Mouse (Mus musculus): Measurements from ENCODE around the gene Vps51. TPM values are rescaled to one million over a fixed set of nuclear protein-coding genes. Genes with fewer than 3 reads are reported as not detected.

The Vps51 gene
- polyA plus RNA-seq (2015; fragmentation: Nextera tagmentation; extraction: Ambion mirVana): 71.6 and 77.5 TPM in 2 replicates

DNA sequence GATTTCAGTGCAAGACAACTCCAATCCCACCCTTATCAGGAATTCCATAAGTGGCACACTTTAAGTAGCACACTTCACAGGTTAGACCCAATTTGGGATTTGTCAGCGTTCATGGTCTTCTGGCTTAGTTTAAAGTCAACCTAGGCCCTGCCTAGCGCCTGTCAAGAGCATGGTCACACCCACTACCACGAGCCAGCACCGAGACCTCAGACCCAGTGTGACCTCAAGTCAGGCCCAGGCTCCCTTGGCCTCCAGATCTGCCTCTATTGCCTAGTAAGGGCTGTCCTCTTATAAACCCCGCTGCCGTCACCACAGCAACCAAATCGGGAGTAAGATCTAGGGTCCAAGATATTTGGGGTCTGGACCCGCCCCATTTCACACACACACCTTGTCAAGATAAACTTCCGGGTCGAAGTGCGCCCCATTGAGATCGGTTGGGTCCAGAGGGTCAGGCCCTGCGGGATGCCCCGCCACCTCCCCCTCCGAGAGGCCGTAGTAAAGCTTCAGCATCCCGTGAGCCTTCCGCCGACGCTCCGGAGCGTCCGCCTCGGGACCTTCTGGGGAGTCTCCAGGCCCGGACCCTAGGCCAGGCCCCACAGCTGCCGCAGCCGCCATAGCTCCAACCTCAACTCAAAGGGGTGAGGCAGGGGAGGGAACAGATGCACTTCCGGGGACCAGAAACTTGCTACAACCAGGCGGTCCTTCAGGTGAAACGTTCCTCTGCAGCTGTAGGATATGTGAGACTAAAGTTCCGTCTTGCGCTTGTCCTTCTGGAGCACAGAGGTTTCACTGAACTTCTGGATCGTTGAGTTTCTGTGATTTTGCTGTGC, at the start of gene Vps51:
Gene Vps51 (minus strand): TSS at position 668 of the 830 bp plus-strand sequence.
- Histone ChIP-seq H3K4me3 (peak within 1 kb of the TSS; percentile 76), H3K27me3 (no peaks in the 10 kb centered on the region), H3K4me1 (peaks cover 16% of the 10 kb centered on the region), H3K4me2 (peak within 1 kb of the TSS; percentile 67), H3K27ac (peak within 1 kb of the TSS; percentile 87), H3K9ac (peak within 1 kb of the TSS; percentile 79), H3K9me3 (no peaks in the 10 kb centered on the region), H3K36me3 (peaks cover 19% of the 10 kb centered on the region)
- WGBS: under 1% methylated on average over 33 of the region's 33 CpGs
- ATAC-seq (ENCODE audit: borderline replicate concordance, extremely low read depth, low FRiP score, low TSS enrichment): peak; percentile 81

DNA sequence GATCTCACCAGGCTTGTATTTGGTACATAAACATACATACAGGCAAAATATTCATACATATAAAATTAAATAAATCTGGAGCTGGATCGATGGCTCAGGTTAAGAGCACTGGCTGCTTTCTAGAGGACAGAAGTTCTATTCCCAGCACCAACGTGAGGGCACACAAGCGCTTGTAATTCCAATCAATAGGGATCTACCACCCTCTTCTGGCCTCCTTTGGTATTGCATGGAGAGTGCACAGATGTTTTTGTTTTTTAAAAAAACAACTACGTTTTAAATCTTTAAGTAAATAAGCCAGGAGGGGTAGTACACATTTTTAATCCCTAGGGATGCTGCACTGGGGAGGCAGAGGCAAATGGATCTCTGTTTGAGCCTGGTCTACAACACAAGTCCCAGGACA, 49.3 kb upstream of the Vps51 start:
- Histone ChIP-seq H3K4me3 (no peak overlapping the region), H3K4me1 (peaks cover 5% of the 10 kb centered on the region; the same call in 1 of the 2 replicates), H3K27ac (no peak overlapping the region), H3K27me3 (no peaks in the 10 kb centered on the region), H3K36me3 (no peaks in the 10 kb centered on the region), H3K9ac (no peak overlapping the region), H3K4me2 (no peak overlapping the region), H3K9me3 (no peaks in the 10 kb centered on the region)
- WGBS: 25% methylated on average over 4 of the region's 4 CpGs
- ATAC-seq (ENCODE audit: borderline replicate concordance, extremely low read depth, low FRiP score, low TSS enrichment): no peak

DNA sequence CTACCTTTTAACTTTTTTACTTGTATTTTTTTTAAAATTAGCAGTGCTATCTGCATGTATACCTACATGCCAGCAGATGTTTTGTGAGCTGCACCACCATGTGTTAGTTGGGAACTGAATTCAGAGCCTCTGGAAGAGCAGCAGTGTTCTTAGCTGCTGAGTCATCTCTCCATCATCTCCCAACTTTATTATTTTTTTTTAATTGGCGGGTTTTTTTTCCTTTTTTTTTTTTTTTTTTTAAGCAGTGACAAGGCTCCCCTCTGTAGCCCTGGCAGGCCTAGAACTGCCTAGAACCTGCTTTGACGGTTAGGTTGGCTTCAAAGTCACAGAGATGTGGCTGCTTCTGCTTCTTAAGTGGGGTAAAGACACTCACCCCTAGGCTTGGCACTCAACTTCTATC, 47.9 kb upstream of the Vps51 start:
- no peak overlapping the region for H3K9ac ChIP-seq
- H3K27ac ChIP-seq: no peak overlapping the region
- H3K9me3 ChIP-seq: no peaks in the 10 kb centered on the region
- peaks cover 5% of the 10 kb centered on the region; the same call in 1 of the 2 replicates for H3K4me1 ChIP-seq
- WGBS: 64% methylated on average over 2 of the region's 2 CpGs
- H3K27me3 ChIP-seq: no peaks in the 10 kb centered on the region
- H3K4me2 ChIP-seq: no peak overlapping the region
- H3K4me3 ChIP-seq: no peak overlapping the region
- H3K36me3 ChIP-seq: no peaks in the 10 kb centered on the region
- ATAC-seq (ENCODE audit: borderline replicate concordance, extremely low read depth, low FRiP score, low TSS enrichment): no peak

DNA sequence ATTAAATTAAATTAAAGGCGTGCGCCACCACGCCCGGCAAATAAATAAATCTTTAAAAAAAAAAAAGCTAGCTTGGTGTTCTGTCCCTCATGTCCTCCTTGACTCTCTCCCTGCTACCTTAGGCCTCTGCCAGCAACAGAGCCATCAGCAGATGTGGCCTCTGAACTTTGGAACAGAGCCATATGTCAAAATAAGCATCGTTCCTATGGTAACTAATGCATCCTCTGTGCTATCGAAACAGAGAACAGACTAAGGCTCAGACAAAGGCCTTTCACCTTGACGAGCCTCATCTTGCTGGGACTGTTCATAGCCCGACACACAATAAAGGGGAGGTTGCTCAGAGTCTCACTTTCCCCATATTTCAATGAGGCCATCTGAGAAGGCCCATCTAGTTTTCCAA, 46.3 kb upstream of the Vps51 start:
- H3K9ac ChIP-seq: no peak overlapping the region
- no peaks in the 10 kb centered on the region for H3K27me3 ChIP-seq
- no peaks in the 10 kb centered on the region for H3K9me3 ChIP-seq
- 71% methylated on average over 8 of the region's 8 CpGs for WGBS
- no peak overlapping the region for H3K4me3 ChIP-seq
- H3K27ac ChIP-seq: no peak overlapping the region
- peaks cover 13% of the 10 kb centered on the region for H3K4me1 ChIP-seq
- H3K36me3 ChIP-seq: no peaks in the 10 kb centered on the region
- no peak for ATAC-seq (ENCODE audit: borderline replicate concordance, extremely low read depth, low FRiP score, low TSS enrichment)
- no peak overlapping the region for H3K4me2 ChIP-seq

DNA sequence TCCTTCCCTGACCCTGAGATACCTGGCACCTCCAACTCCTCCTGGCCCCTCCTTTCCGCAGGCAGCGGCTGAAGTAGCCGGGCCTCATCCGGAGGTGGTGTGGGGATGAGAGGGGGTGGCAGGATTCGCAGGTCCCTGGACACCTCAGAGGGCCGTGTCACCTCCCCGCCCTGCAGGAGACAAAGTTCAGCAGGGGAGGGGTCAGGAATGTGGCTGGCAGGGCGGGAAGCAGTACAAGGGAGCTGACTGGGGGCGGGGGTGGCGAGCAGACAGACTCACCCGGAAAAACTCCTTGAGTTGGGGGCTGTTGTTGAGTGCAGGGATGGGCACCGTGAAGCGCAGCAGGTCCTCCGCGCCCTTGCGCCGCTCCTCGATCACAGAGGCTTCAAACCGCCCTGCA, 44.7 kb upstream of the Vps51 start:
- Histone ChIP-seq H3K9me3 (no peaks in the 10 kb centered on the region), H3K27ac (no peak overlapping the region), H3K36me3 (no peaks in the 10 kb centered on the region), H3K27me3 (no peaks in the 10 kb centered on the region), H3K4me1 (peaks cover 16% of the 10 kb centered on the region), H3K4me2 (no peak overlapping the region), H3K4me3 (no peak overlapping the region), H3K9ac (no peak overlapping the region)
- WGBS: 28% methylated on average over 19 of the region's 19 CpGs
- no peak for ATAC-seq (ENCODE audit: borderline replicate concordance, extremely low read depth, low FRiP score, low TSS enrichment)

DNA sequence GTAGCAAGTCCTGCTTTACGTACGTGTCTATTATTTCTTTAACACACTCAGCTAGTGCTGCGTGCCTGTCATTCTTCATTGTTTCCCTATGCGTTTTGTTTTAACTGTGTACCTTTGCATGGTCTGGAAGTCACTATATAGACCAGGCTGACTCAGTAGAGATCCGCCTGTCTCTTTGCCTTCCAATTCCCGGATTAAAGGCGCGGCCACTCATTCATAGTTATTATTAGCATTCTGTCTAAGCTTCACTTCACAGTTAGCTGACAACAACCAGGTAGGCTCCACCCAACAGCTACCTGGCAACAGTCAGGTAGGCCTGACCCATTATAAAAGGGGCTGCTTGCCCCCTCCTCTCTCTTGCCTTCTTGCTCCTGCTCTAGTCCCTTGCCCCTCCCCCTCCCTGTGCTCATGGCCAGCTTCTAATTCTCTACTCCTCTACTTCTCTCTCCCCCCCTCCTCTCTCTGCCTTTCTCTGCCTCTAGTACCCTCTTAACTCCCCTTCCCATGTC, 41.7 kb upstream of the Vps51 start:
- H3K4me1 ChIP-seq: peaks cover 22% of the 10 kb centered on the region
- H3K27me3 ChIP-seq: no peaks in the 10 kb centered on the region
- peak overlapping the region; percentile 85 for H3K4me2 ChIP-seq
- H3K9ac ChIP-seq: peak overlapping the region; percentile 81
- ATAC-seq (ENCODE audit: borderline replicate concordance, extremely low read depth, low FRiP score, low TSS enrichment): peak; percentile 35
- WGBS: 1% methylated on average over 8 of the region's 8 CpGs
- peak overlapping the region; percentile 70 for H3K4me3 ChIP-seq
- no peaks in the 10 kb centered on the region for H3K9me3 ChIP-seq
- H3K36me3 ChIP-seq: peaks cover 25% of the 10 kb centered on the region
- H3K27ac ChIP-seq: peak overlapping the region; percentile 99

DNA sequence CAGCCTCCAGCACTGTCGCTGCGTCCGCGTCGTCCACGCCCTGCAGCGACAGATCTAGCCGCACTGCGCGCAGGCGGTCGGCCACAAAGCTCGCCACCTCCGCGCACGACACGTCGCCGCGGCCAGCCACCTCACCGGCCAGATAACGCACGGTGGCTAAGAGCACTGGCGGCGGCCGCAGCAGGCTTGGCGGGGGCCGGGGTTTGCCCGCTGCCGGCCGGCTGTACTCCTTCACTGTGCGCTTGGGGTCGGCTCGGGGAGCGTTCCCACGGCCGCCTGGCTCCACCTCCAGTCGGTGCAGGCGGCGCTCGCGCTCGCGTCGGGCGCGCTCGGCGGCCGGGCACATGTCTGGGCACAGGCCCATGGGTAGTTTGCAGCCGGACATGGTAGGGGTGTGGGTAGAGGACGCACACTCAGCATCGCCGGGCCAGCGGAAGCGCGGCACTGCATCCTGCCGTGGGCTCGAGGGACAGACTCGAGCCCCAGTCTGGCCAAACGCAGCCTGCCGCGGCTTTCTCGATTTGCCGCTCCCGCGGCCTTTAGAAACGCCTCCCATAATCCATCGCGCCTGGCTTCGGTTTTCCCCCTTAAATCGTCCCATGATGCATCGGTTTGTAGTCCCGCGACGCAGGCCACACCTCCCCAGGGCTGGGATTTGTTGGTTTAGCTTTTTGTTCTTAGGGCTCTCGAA, 41.1 kb upstream of the Vps51 start, which contains the start of gene Sac3d1:
Gene Sac3d1 (minus strand): TSS at position 665 of the 691 bp plus-strand sequence.
- H3K27ac ChIP-seq: peak within 1 kb of the TSS; percentile 99
- peaks cover 25% of the 10 kb centered on the region for H3K36me3 ChIP-seq
- H3K9ac ChIP-seq: peak within 1 kb of the TSS; percentile 81
- WGBS: under 1% methylated on average over 76 of the region's 77 CpGs
- no peaks in the 10 kb centered on the region for H3K9me3 ChIP-seq
- ATAC-seq (ENCODE audit: borderline replicate concordance, extremely low read depth, low FRiP score, low TSS enrichment): peak; percentile 87
- no peaks in the 10 kb centered on the region for H3K27me3 ChIP-seq
- H3K4me3 ChIP-seq: peak within 1 kb of the TSS; percentile 70
- peak within 1 kb of the TSS; percentile 85 for H3K4me2 ChIP-seq
- H3K4me1 ChIP-seq: peaks cover 22% of the 10 kb centered on the region

DNA sequence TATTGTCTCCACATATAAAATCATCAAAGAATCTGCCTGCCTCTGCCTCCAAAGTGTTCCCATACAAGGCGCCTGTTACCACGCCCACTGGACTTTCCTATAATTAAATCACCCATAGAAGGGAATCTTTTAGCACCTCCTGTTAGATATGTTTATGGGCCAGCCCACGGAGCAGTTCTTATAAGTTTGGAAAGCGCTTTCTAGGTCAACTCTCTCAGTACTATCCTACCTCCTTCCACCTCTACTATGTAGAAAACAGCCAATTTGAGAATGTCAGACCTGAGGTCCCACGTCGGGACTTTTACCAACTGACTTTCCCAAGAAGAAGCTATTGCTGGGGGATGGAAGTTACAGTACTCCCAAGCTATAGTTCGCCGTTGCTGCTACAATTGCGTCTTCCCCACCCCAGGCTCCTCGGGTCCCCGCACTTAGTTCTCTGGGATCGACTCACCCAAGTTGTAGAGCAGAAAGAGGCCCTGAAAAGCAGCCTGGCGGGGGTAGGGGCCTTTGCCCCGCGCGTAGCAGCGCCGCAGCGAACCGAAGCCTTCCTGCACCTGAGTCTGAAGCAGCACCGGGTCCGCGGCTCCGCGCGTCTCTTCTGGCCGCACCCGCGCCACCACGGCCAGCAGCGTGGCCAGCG, 40.4 kb upstream of the Vps51 start:
- Histone ChIP-seq H3K27me3 (no peaks in the 10 kb centered on the region), H3K9ac (peak overlapping the region; percentile 81), H3K4me2 (peak overlapping the region; percentile 85), H3K27ac (peak overlapping the region; percentile 99), H3K4me1 (peaks cover 22% of the 10 kb centered on the region), H3K4me3 (peak overlapping the region; percentile 70), H3K36me3 (peaks cover 25% of the 10 kb centered on the region), H3K9me3 (no peaks in the 10 kb centered on the region)
- 3% methylated on average over 32 of the region's 32 CpGs for WGBS
- no peak for ATAC-seq (ENCODE audit: borderline replicate concordance, extremely low read depth, low FRiP score, low TSS enrichment)

DNA sequence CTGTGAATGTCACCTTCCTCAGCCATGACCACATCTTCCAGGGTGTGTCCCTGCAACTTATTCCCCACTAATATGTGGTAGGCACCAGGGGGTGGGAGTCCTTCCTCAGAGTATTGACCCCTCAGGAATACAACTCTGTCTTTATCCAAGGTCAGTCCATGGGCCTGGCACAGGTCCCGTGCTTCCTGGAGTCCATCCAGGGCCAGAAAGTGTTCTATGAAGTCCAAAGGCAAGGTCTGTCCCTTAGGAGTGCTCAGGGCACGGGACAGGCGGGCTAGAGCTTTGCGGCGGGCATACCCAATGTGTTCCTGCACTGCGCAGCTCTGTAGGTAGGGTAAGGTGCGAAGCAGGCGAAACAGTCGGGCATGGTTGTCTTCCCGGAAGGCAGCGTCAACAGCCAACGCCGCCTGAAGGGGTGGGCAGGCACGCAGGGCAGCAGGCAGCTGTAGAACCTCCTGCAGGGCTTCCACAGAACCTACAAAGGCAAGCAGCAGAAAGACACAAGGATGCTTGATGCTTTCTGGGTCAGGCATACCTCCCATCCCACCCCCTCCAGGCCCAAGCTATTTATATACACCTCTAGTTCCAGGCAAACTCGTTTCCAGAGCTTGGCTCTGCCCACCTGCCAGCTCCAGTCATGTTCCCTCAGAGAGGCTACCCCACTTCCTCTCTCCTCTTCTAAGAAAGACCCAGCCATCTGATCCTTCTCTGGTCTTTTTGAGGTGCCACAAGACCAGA, 39.3 kb upstream of the Vps51 start:
- 0 out of 2 replicates have a peak overlapping the region, but pooled peaks have one; percentile 6 for H3K4me3 ChIP-seq
- H3K36me3 ChIP-seq: peaks cover 25% of the 10 kb centered on the region
- no peaks in the 10 kb centered on the region for H3K27me3 ChIP-seq
- no peak for ATAC-seq (ENCODE audit: borderline replicate concordance, extremely low read depth, low FRiP score, low TSS enrichment)
- H3K9ac ChIP-seq: 0 out of 2 replicates have a peak overlapping the region, but pooled peaks have one; percentile 2
- H3K4me1 ChIP-seq: peaks cover 22% of the 10 kb centered on the region
- H3K9me3 ChIP-seq: no peaks in the 10 kb centered on the region
- WGBS: 87% methylated on average over 15 of the region's 15 CpGs
- H3K4me2 ChIP-seq: peak overlapping the region; percentile 85; the same call in 1 of the 2 replicates
- no peak overlapping the region for H3K27ac ChIP-seq

DNA sequence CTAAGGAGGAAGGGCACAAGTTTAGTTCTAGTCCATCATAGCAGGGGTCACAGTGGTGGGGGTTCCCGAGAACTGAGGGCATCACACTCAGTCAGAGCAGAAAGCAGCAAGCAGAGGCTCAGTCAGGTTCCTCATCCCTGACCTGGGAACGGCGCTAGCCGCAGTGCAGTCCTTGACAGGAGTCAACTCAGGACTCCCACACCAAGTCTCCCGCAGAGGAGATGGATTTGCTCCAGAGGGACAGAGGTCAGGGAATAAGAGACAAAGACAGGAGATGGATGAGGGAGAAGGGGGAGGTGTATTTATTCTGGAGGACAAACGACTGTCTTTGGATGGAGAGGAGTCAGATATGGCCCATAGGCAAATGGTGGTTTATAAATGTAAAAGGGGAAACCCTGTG, 36.1 kb upstream of the Vps51 start:
- Histone ChIP-seq H3K27ac (no peak overlapping the region), H3K4me2 (no peak overlapping the region), H3K27me3 (no peaks in the 10 kb centered on the region), H3K9ac (no peak overlapping the region), H3K4me1 (peaks cover 14% of the 10 kb centered on the region), H3K36me3 (peaks cover 25% of the 10 kb centered on the region), H3K9me3 (no peaks in the 10 kb centered on the region), H3K4me3 (no peak overlapping the region)
- no peak for ATAC-seq (ENCODE audit: borderline replicate concordance, extremely low read depth, low FRiP score, low TSS enrichment)
- 29% methylated on average over 6 of the region's 6 CpGs for WGBS

DNA sequence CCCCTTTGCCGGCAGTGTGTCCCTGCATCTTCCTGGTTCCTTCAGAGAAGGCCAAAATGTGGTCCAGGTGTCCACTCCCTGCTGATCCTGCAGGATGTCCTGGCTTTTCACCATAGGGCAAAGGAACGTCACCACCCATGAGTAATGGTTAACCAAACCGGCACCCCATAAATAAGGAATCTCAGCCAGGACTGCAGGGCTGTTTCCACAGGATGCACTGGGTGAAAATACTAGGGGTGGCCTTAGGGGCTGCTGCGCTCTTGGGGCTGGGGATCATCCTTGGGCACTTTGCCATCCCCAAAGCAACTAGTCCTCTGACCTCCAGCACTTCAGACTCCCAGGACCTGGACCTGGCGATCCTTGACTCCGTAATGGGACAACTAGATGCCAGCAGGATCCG, 28.6 kb upstream of the Vps51 start, which contains the start of gene Naaladl1:
Gene Naaladl1 (plus strand): TSS at position 197 of the 400 bp plus-strand sequence.
- no peak within 1 kb of the TSS for H3K4me2 ChIP-seq
- no peak within 1 kb of the TSS for H3K4me3 ChIP-seq
- H3K36me3 ChIP-seq: no peaks in the 10 kb centered on the region
- no peaks in the 10 kb centered on the region for H3K27me3 ChIP-seq
- ATAC-seq (ENCODE audit: borderline replicate concordance, extremely low read depth, low FRiP score, low TSS enrichment): no peak
- no peak within 1 kb of the TSS for H3K9ac ChIP-seq
- no peak within 1 kb of the TSS for H3K27ac ChIP-seq
- WGBS: 82% methylated on average over 7 of the region's 7 CpGs
- no peaks in the 10 kb centered on the region for H3K4me1 ChIP-seq
- H3K9me3 ChIP-seq: no peaks in the 10 kb centered on the region

All from lung, embryonic 15.5 days (tissue).